Mouse (Mus musculus): ENCODE measurements at regions not wholly inside any gene's neighbourhood (a gene's known extent, or its start where the extent isn't known, plus 50 kb on each side); places are given as distances from the start of the nearest gene placed in this dataset.
A peak's percentile ranks its signal among the peaks of the same experiment; 100 is the strongest.

- Histone ChIP-seq H3K9ac (no peak overlapping the region), H3K4me2 (no peak overlapping the region), H3K4me1 (peaks cover 3% of the 10 kb centered on the region; the same call in 1 of the 2 replicates), H3K27ac (no peak overlapping the region), H3K27me3 (replicated peaks) (no peaks in the 10 kb centered on the region), H3K4me3 (replicated peaks) (no peak overlapping the region), H3K36me3 (no peaks in the 10 kb centered on the region), H3K9me3 (no peaks in the 10 kb centered on the region)
- no peak for ATAC-seq (ENCODE audit: insufficient read depth, low FRiP score, low read depth)
- WGBS: 85% methylated on average over 4 of the region's 4 CpGs
Measured at GRCm38 (mm10) chr12:99629606-99630005, 66.2 kb upstream of the Foxn3 start.

- ATAC-seq (ENCODE audit: insufficient read depth, low FRiP score, low read depth): no peak
- H3K27me3 ChIP-seq (replicated peaks): no peaks in the 10 kb centered on the region
Measured at GRCm38 (mm10) chr12:99628421-99628820, 65.0 kb upstream of the Foxn3 start.

GRCm38 (mm10) chr12:99627898-99628231 lies 64.5 kb upstream of the Foxn3 start:
- WGBS: 0% methylated on average over 28 of the region's 30 CpGs
- H3K27me3 ChIP-seq (replicated peaks): no peaks in the 10 kb centered on the region
- H3K4me3 ChIP-seq (replicated peaks): peak overlapping the region; percentile 60
- ATAC-seq (ENCODE audit: insufficient read depth, low FRiP score, low read depth): peak; percentile 89
- H3K4me2 ChIP-seq: peak overlapping the region; percentile 75
- H3K4me1 ChIP-seq: peaks cover 3% of the 10 kb centered on the region; the same call in 1 of the 2 replicates
- no peaks in the 10 kb centered on the region for H3K9me3 ChIP-seq
- 0 out of 2 replicates have a peak overlapping the region, but pooled peaks have one; percentile 10 for H3K9ac ChIP-seq
- no peaks in the 10 kb centered on the region for H3K36me3 ChIP-seq
- no peak overlapping the region for H3K27ac ChIP-seq

More at GRCm38 (mm10) chr12:99628421-99628820, 65.0 kb upstream of the Foxn3 start:
- Histone ChIP-seq H3K4me2 (peak overlapping the region; percentile 75), H3K36me3 (no peaks in the 10 kb centered on the region), H3K9me3 (no peaks in the 10 kb centered on the region), H3K4me1 (peaks cover 3% of the 10 kb centered on the region; the same call in 1 of the 2 replicates), H3K27ac (no peak overlapping the region), H3K9ac (no peak overlapping the region), H3K4me3 (replicated peaks) (peak overlapping the region; percentile 60)
- WGBS: 60% methylated on average over 3 of the region's 3 CpGs

- no peaks in the 10 kb centered on the region for H3K36me3 ChIP-seq
- H3K27me3 ChIP-seq (replicated peaks): no peaks in the 10 kb centered on the region
- no peak overlapping the region for H3K27ac ChIP-seq
- peak overlapping the region; percentile 75 for H3K4me2 ChIP-seq
- ATAC-seq (ENCODE audit: insufficient read depth, low FRiP score, low read depth): no peak; the same call in 1 of the 2 replicates
- H3K9me3 ChIP-seq: no peaks in the 10 kb centered on the region
- WGBS: 2% methylated on average over 40 of the region's 40 CpGs
- peaks cover 3% of the 10 kb centered on the region; the same call in 1 of the 2 replicates for H3K4me1 ChIP-seq
- 0 out of 2 replicates have a peak overlapping the region, but pooled peaks have one; percentile 10 for H3K9ac ChIP-seq
- peak overlapping the region; percentile 60 for H3K4me3 ChIP-seq (replicated peaks)
Measured at GRCm38 (mm10) chr12:99627201-99627897, 64.0 kb upstream of the Foxn3 start.

GRCm38 (mm10) chr12:99626147-99626546 lies 62.8 kb upstream of the Foxn3 start:
- Histone ChIP-seq H3K4me2 (no peak overlapping the region), H3K4me3 (replicated peaks) (no peak overlapping the region), H3K9me3 (no peaks in the 10 kb centered on the region), H3K27me3 (replicated peaks) (no peaks in the 10 kb centered on the region), H3K4me1 (peaks cover 3% of the 10 kb centered on the region; the same call in 1 of the 2 replicates), H3K9ac (no peak overlapping the region), H3K27ac (no peak overlapping the region), H3K36me3 (no peaks in the 10 kb centered on the region)
- WGBS: 85% methylated on average over 4 of the region's 4 CpGs
- no peak for ATAC-seq (ENCODE audit: insufficient read depth, low FRiP score, low read depth)

GRCm38 (mm10) chr12:99625094-99625493 lies 61.7 kb upstream of the Foxn3 start:
- Histone ChIP-seq H3K4me2 (no peak overlapping the region), H3K27me3 (replicated peaks) (no peaks in the 10 kb centered on the region), H3K4me3 (replicated peaks) (no peak overlapping the region), H3K9ac (no peak overlapping the region), H3K36me3 (no peaks in the 10 kb centered on the region), H3K4me1 (peaks cover 3% of the 10 kb centered on the region; the same call in 1 of the 2 replicates), H3K27ac (no peak overlapping the region), H3K9me3 (no peaks in the 10 kb centered on the region)
- WGBS: 62% methylated on average over 9 of the region's 9 CpGs
- ATAC-seq (ENCODE audit: insufficient read depth, low FRiP score, low read depth): no peak

- 75% methylated on average over 2 of the region's 2 CpGs for WGBS
- Histone ChIP-seq H3K9ac (no peak overlapping the region), H3K27me3 (replicated peaks) (no peaks in the 10 kb centered on the region), H3K4me1 (0 out of 2 replicates have a peak, but pooled peaks cover 1% of the 10 kb centered on the region), H3K9me3 (no peaks in the 10 kb centered on the region), H3K27ac (no peak overlapping the region), H3K4me2 (no peak overlapping the region), H3K4me3 (replicated peaks) (no peak overlapping the region), H3K36me3 (no peaks in the 10 kb centered on the region)
- no peak for ATAC-seq (ENCODE audit: insufficient read depth, low FRiP score, low read depth)
Measured at GRCm38 (mm10) chr12:99622238-99622637, 58.9 kb upstream of the Foxn3 start.

GRCm38 (mm10) chr12:99617241-99617804 lies 53.9 kb upstream of the Foxn3 start:
- Histone ChIP-seq H3K9ac (no peak overlapping the region), H3K27ac (no peak overlapping the region), H3K4me2 (no peak overlapping the region), H3K9me3 (no peaks in the 10 kb centered on the region), H3K27me3 (replicated peaks) (no peaks in the 10 kb centered on the region), H3K36me3 (no peaks in the 10 kb centered on the region), H3K4me3 (replicated peaks) (no peak overlapping the region), H3K4me1 (no peaks in the 10 kb centered on the region)
- 82% methylated on average over 14 of the region's 14 CpGs for WGBS
- no peak for ATAC-seq (ENCODE audit: insufficient read depth, low FRiP score, low read depth)

GRCm38 (mm10) chr12:99614420-99614819 lies 51.0 kb upstream of the Foxn3 start:
- 47% methylated on average over 6 of the region's 6 CpGs for WGBS
- no peak overlapping the region for H3K27ac ChIP-seq
- no peaks in the 10 kb centered on the region for H3K4me1 ChIP-seq
- no peak overlapping the region for H3K9ac ChIP-seq
- no peaks in the 10 kb centered on the region for H3K36me3 ChIP-seq
- no peak overlapping the region for H3K4me2 ChIP-seq
- H3K4me3 ChIP-seq (replicated peaks): no peak overlapping the region
- ATAC-seq (ENCODE audit: insufficient read depth, low FRiP score, low read depth): no peak
- no peaks in the 10 kb centered on the region for H3K27me3 ChIP-seq (replicated peaks)
- H3K9me3 ChIP-seq: no peaks in the 10 kb centered on the region

Measured in stomach, embryonic 15.5 days (tissue).